Mouse (Mus musculus) kidney, postnatal 14 days (tissue): ENCODE data around the gene Txndc16.
A peak's percentile ranks its signal among the peaks of the same experiment; 100 is the strongest.

Experiments
- DNase-seq: peaks from one replicate; pipeline ENCODE4 v3.0.0; 2022; ENCODE audit warnings: mixed read lengths

The Txndc16 gene

GRCm38 (mm10) chr14:45220090-45220956 is at the start of gene Txndc16:
Gene Txndc16, minus strand, starts transcription at chr14:45220328.
- DNase-seq, result peak; percentile 78

- no peak for DNase-seq
Observed at GRCm38 (mm10) chr14:45263831-45264592, 43.9 kb upstream of the Txndc16 start.

GRCm38 (mm10) chr14:45251548-45252076 is 31.5 kb upstream of the Txndc16 start:
- no peak for DNase-seq

DNA sequence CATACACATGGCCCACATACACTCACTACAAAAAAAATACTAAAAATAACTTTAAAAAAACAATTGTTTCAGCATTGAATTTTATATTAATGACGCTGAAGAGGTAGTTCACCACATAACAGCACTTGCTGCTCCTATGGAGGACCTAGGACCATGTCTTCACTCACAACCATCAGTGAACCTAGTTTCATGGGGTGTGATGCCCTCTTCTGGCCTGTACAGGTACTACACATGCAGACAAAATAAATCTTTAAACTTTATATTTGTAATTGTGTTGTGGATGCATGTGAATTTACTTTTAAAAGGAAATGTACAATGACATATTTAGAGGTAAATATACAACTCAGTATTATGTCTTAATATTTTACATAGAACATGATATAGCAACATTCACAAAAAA is 21.5 kb upstream of the Txndc16 start:
- DNase-seq, result no peak

- no peak for DNase-seq
Observed at GRCm38 (mm10) chr14:45239042-45239441, 18.9 kb upstream of the Txndc16 start.

DNA sequence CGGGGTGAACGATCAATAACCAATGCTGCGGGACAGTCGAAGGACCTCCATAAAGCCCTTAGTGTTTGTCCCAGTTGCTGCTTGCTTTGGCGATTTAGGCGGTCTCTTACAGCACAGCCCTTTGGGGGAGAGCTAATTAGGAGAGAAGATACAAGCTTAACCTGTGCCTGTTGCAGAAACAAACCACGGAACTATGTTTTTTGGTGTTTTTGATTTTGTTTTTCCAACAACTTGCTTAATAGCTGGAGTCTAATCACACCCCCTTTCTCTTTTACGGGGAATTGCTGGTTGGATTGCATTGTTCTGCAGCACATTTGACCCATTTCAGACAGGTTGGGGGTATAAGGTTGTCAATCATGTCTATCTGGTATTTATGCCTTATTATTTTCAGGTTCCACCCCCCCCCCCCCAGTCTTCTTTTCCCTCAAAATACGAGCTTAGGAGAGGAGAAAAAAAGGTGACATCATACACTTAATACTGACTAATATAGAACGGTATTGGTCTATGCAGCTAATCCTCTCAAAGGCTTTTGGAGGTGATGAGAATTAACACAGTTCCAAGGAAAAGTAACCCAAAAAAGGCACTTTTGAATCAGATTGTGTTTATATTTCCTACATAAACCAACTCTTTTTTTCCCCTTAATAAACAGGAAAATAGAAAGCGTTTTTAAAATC is 966 bp upstream of the Txndc16 start:
- no peak for DNase-seq

- peak; percentile 99 for DNase-seq
Observed at GRCm38 (mm10) chr14:45219281-45220089, 643 bp downstream of the Txndc16 start, which contains the start of gene Gpr137c. Gene Gpr137c, plus strand, starts transcription at chr14:45219717.

- DNase-seq, result no peak
Observed at GRCm38 (mm10) chr14:45217693-45218092, 2.4 kb downstream of the Txndc16 start.

- no peak for DNase-seq
Observed at GRCm38 (mm10) chr14:45216711-45217340, 3.3 kb downstream of the Txndc16 start.

DNA sequence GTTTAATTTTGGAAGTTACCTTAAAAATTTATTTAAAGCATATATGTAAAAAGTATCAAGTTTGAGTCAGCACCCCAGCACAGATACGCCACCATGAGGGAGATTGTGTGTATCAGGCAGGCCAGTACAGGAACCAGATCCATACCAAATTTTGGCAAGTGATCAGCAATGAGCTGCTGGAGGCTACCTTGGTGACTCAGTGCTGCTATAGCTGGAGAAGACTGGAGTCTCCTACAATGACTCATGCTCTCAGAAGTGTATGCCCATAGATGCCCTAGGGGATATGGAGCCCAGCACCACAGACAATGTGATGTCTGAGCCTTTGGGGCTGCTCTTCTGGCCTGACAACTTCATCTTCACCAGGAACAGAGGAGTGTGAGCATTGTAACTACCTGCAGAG is 8.7 kb downstream of the Txndc16 start:
- no peak for DNase-seq

DNA sequence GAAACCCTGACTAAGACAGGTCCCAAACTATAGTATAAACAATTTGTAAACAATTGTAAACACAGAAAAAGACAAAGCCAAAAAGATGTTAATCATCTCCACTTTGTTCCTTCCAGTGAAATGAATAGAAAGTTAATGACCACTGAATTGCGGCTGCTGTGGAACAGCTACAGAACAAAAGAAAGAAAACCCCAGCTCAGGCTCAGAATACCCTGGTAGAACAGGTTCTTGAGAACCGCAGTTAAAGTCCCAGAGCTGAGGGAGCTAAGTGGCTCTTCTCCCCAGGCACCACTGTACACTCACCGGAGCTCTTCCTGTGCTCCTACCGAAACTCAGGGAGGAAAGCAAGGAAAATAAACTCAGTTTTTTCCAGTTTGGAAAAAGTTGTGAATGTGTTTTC is 9.4 kb downstream of the Txndc16 start:
- DNase-seq, result no peak

- no peak for DNase-seq
Observed at GRCm38 (mm10) chr14:45200607-45201006, 19.5 kb downstream of the Txndc16 start.

- no peak for DNase-seq
Observed at GRCm38 (mm10) chr14:45190999-45191398, 29.1 kb downstream of the Txndc16 start.

DNA sequence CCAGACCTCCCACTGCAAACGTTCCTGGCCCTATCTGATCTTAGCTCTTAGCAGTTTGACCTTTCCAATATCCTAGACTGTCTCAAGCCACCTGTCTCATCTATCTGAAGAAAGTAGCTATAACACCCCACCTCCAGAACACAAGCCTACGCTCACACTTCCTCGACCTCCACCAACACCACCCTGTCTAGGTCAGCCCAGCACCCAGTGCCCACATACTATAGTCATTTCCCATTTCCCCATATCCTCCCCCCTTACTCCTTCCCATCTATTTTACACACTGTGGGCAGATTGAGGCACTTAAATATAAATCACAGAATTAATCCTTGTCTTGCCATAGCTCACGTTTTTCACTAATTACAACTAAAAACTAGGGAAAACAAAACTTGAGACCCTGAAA is 38.5 kb downstream of the Txndc16 start:
- DNase-seq, result no peak

DNA sequence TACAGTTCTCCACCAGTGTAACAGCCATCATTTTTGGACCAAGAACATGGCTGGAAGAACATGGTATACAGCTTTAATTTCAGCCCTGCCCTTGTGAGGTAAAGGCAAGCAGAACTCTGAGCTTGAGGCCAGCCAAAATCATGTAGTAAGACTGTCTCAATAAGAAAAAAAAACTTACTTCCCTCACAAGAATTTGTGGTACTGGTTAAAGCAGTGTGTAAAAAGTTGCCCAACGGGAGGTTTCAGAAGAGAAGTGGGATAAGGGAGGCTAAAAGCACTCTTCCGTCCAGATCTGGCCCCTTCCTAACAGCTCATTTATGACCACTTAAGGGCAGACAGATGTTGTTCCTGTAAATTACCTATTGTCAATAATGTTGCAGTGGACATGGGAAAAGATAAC is 40.5 kb downstream of the Txndc16 start:
- DNase-seq, result no peak

- DNase-seq, result no peak
Observed at GRCm38 (mm10) chr14:45179186-45179585, 40.9 kb downstream of the Txndc16 start.

GRCm38 (mm10) chr14:45175012-45175740 is 45.0 kb downstream of the Txndc16 start:
- DNase-seq, result peak; percentile 13

DNA sequence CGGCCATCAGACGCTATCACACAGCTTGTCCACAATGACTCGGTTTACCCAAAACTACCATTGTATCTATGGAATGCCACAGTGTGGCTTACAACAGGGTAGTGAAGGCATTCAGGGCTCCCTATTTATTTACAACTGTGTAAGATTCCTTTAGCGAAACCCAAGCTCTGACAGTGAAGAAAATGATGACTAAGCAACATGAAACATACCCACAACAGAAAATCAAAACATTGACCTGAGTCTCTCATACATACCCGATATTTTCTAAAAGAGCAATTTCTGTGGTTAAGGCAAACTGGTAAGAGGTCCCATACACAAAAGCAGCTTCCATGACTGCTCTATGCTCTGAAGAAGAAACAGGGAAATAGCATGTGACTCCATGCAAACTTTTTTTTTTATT is 47.9 kb downstream of the Txndc16 start:
- DNase-seq, result no peak

- DNase-seq, result no peak
Observed at GRCm38 (mm10) chr14:45167366-45167765, 52.8 kb downstream of the Txndc16 start.

GRCm38 (mm10) chr14:45155511-45156173 is 64.5 kb downstream of the Txndc16 start:
- DNase-seq, result no peak
